Mouse (Mus musculus) forebrain, postnatal 0 days (tissue): ENCODE measurements at regions not wholly inside any gene's neighbourhood (a gene's known extent, or its start where the extent isn't known, plus 50 kb on each side); places are given as distances from the start of the nearest gene placed in this dataset.
"Not testable (repeated sequence)": the region's sequence is repeated elsewhere in the genome, so short reads cannot be mapped to it uniquely, and the experiment has no call there.

ENCODE experiments used
- ATAC-seq: fragments of 200-750 bp; cut with Nextera tagmentation; 2 replicates; pipeline ENCODE4 v1.8.0; 2017; ENCODE audit warnings: mild to moderate bottlenecking, moderate library complexity
- DNase-seq: peaks from one replicate; pipeline ENCODE4 v3.0.0-alpha.2; 2015
- H3K27ac ChIP-seq: fragments of 300-500 bp; sonication (generic); 2 replicates; pipeline ENCODE4 v1.5.1; 2014; ENCODE audit warnings: low read depth, mild to moderate bottlenecking, antibody characterized with exemption, low read length, moderate library complexity, mixed read lengths
- H3K27me3 ChIP-seq: fragments of 300-500 bp; sonication (generic); 2 replicates; pipeline ENCODE4 v1.6.1; 2014; ENCODE audit warnings: mild to moderate bottlenecking, low read length, mixed read lengths; ENCODE audit not compliant: insufficient read depth
- H3K36me3 ChIP-seq: fragments of 300-500 bp; sonication (generic); 2 replicates; pipeline ENCODE4 v1.6.1; 2014; ENCODE audit warnings: mild to moderate bottlenecking, moderate library complexity; ENCODE audit not compliant: insufficient read depth
- H3K4me1 ChIP-seq: fragments of 300-500 bp; sonication (generic); 2 replicates; pipeline ENCODE4 v1.6.1; 2014; ENCODE audit warnings: antibody characterized with exemption; ENCODE audit not compliant: insufficient read depth
- H3K4me2 ChIP-seq: fragments of 300-500 bp; sonication (generic); 2 replicates; pipeline ENCODE4 v1.6.1; 2014; ENCODE audit warnings: low read depth, mild to moderate bottlenecking, moderate library complexity
- H3K4me3 ChIP-seq: fragments of 300-500 bp; sonication (generic); 2 replicates; pipeline ENCODE4 v1.5.1; 2014; ENCODE audit warnings: low read depth, low read length, mixed read lengths
- H3K9ac ChIP-seq: fragments of 300-500 bp; sonication (generic); 2 replicates; pipeline ENCODE4 v1.6.1; 2014; ENCODE audit warnings: mild to moderate bottlenecking
- H3K9me3 ChIP-seq: fragments of 300-500 bp; sonication (generic); 2 replicates; pipeline ENCODE4 v1.6.1; 2016; ENCODE audit warnings: low read length
- CTCF ChIP-seq: sonication (generic); IDR thresholded peaks from 2 replicates; pipeline ENCODE4 v1.5.1; 2016; ENCODE audit warnings: antibody characterized with exemption, control low read depth, low read depth
- WGBS: fragments of 180-500 bp; shearing (Covaris S2); extraction: QIAGEN DNeasy Blood & Tissue Kit; methylation state at CpG from one replicate; pipeline ENCODE4 v1.1.7; 2014; 5-methylcytosine and 5-hydroxymethylcytosine counted together

- H3K4me2 ChIP-seq: no peak overlapping the region
- H3K36me3 ChIP-seq: no peaks in the 10 kb centered on the region
- DNase-seq (no peak), ATAC-seq (no peak)
- H3K27me3 ChIP-seq: no peaks in the 10 kb centered on the region
- no peak for TF ChIP-seq CTCF
- no peak overlapping the region for H3K9ac ChIP-seq
- no peak overlapping the region for H3K27ac ChIP-seq
- no peak overlapping the region for H3K4me3 ChIP-seq
- no peaks in the 10 kb centered on the region for H3K4me1 ChIP-seq
- 51% methylated on average over 4 of the region's 4 CpGs for WGBS
- H3K9me3 ChIP-seq: no peaks in the 10 kb centered on the region
Observed at GRCm38 (mm10) chr4:5530416-5530815, 737.3 kb upstream of the Impad1 start.

GRCm38 (mm10) chr4:5518522-5518921 lies 725.4 kb upstream of the Impad1 start:
- Histone ChIP-seq H3K4me1 (no peaks in the 10 kb centered on the region), H3K4me2 (no peak overlapping the region), H3K27ac (no peak overlapping the region), H3K4me3 (no peak overlapping the region), H3K9ac (no peak overlapping the region), H3K9me3 (no peaks in the 10 kb centered on the region), H3K27me3 (no peaks in the 10 kb centered on the region), H3K36me3 (no peaks in the 10 kb centered on the region)
- 91% methylated on average over 2 of the region's 2 CpGs for WGBS
- no peak for DNase-seq
- no peak for TF ChIP-seq CTCF
- ATAC-seq: no peak

DNA sequence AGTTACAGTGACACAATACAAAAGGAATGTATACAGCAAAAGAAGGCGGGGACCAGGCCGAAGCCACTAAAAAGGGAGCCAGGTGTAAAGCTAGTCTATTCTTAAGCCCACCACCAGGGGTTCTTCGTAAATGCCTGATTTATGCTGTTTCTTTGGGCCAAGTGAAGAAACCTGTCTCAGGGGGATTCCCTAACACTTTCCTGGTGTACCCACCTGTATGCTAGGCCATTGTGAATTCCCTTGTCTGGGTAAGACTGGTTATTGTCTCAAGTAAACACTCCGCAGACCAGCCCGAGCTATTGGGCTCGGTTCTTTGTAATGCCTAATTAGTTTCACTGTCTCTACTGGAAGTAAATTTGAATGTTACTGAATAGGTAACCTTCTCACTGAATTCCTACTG lies 722.3 kb upstream of the Impad1 start:
- H3K9me3 ChIP-seq, DNase-seq, H3K4me1 ChIP-seq, H3K4me2 ChIP-seq, H3K36me3 ChIP-seq, H3K27ac ChIP-seq, H3K9ac ChIP-seq, ATAC-seq, H3K27me3 ChIP-seq, H3K4me3 ChIP-seq: not testable (repeated sequence)
- WGBS: 65% methylated on average over 6 of the region's 6 CpGs

- no peaks in the 10 kb centered on the region for H3K27me3 ChIP-seq
- DNase-seq: no peak
- no peak overlapping the region for H3K27ac ChIP-seq
- H3K36me3 ChIP-seq: no peaks in the 10 kb centered on the region
- TF ChIP-seq CTCF: no peak
- no peak overlapping the region for H3K9ac ChIP-seq
- no peak overlapping the region for H3K4me3 ChIP-seq
- no peaks in the 10 kb centered on the region for H3K9me3 ChIP-seq
- H3K4me1 ChIP-seq: no peaks in the 10 kb centered on the region
- no peak overlapping the region for H3K4me2 ChIP-seq
- ATAC-seq: no peak
Observed at GRCm38 (mm10) chr4:5511743-5512142, 718.6 kb upstream of the Impad1 start.

DNA sequence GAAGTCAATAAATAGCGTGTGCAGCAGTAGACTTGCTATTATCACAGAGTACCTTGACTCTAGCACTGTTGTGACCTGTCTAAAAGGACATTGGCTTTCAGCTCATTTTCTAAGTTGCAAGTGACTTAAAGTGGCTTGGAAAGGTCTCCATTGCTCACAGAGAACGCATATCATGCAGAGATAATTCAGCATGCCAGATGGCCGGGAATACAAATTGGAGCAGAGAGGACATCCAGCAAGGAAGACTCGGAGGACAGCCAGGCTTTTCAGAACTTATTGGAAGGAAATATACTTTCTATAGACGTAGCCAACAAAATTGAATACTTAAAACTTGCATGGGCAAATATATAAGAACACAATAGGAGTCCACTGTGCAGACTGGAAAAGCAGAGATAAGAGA lies 716.2 kb upstream of the Impad1 start:
- DNase-seq (peak; percentile 26), ATAC-seq (peak; percentile 58; the same call in 1 of the 2 replicates)
- H3K4me1 ChIP-seq: no peaks in the 10 kb centered on the region

GRCm38 (mm10) chr4:5495012-5495411 lies 701.9 kb upstream of the Impad1 start:
- Histone ChIP-seq H3K4me1 (no peaks in the 10 kb centered on the region), H3K4me2 (no peak overlapping the region), H3K9me3 (no peaks in the 10 kb centered on the region), H3K9ac (no peak overlapping the region), H3K36me3 (no peaks in the 10 kb centered on the region), H3K27me3 (no peaks in the 10 kb centered on the region), H3K4me3 (no peak overlapping the region), H3K27ac (no peak overlapping the region)
- ATAC-seq (no peak), DNase-seq (no peak)
- WGBS: 81% methylated on average over 1 of the region's 1 CpGs
- no peak for TF ChIP-seq CTCF

More for the DNA sequence above, 716.2 kb upstream of the Impad1 start:
- no peak overlapping the region for H3K27ac ChIP-seq
- H3K9me3 ChIP-seq: no peaks in the 10 kb centered on the region
- no peak overlapping the region for H3K4me2 ChIP-seq
- no peak overlapping the region for H3K9ac ChIP-seq
- 74% methylated on average over 5 of the region's 5 CpGs for WGBS
- TF ChIP-seq CTCF: no peak
- no peak overlapping the region for H3K4me3 ChIP-seq
- no peaks in the 10 kb centered on the region for H3K36me3 ChIP-seq
- no peaks in the 10 kb centered on the region for H3K27me3 ChIP-seq

- Histone ChIP-seq H3K36me3 (no peaks in the 10 kb centered on the region), H3K4me3 (no peak overlapping the region), H3K4me2 (no peak overlapping the region), H3K27me3 (no peaks in the 10 kb centered on the region), H3K4me1 (no peaks in the 10 kb centered on the region), H3K9me3 (no peaks in the 10 kb centered on the region), H3K9ac (no peak overlapping the region), H3K27ac (no peak overlapping the region)
- DNase-seq (no peak), ATAC-seq (no peak)
- no peak for TF ChIP-seq CTCF
- 84% methylated on average over 1 of the region's 1 CpGs for WGBS
Observed at GRCm38 (mm10) chr4:5494072-5495000, 701.2 kb upstream of the Impad1 start.
